Mouse (Mus musculus) CH12.LX (cell line): Measurements from ENCODE around the gene Psmg4. TPM values are rescaled to one million over a fixed set of nuclear protein-coding genes. Genes with fewer than 3 reads are reported as not detected.

ENCODE experiments used
- DNase-seq: peaks from one replicate; pipeline ENCODE4 v3.0.0-alpha.2; 2013; ENCODE audit errors: extremely low read depth
- H3K27ac ChIP-seq: 2 replicates; pipeline ENCODE4 v1.5.1; 2012; ENCODE audit warnings: low read depth, mild to moderate bottlenecking, control low read depth, moderate library complexity; ENCODE audit not compliant: insufficient read depth
- H3K27me3 ChIP-seq: replicated peaks from 2 replicates; pipeline ENCODE3; 2012; ENCODE audit warnings: inconsistent platforms
- H3K36me3 ChIP-seq, 2 experiments: replicated peaks in 1 of 2; 2 replicates each; pipeline versions ENCODE3 to v1.6.1; 2012; ENCODE audit warnings: inconsistent platforms in 1 of 2, low read length in 1 of 2, mild to moderate bottlenecking in 1 of 2, mixed read lengths in 1 of 2, moderate library complexity in 1 of 2; ENCODE audit not compliant: control insufficient read depth in 1 of 2, insufficient read depth in 1 of 2
- H3K4me1 ChIP-seq, 2 experiments: 2 replicates each; pipeline ENCODE4 v1.6.1; 2012; ENCODE audit warnings: inconsistent platforms in 1 of 2, moderate library complexity in 1 of 2; ENCODE audit not compliant: insufficient read depth in 2 of 2, control insufficient read depth in 1 of 2
- H3K4me2 ChIP-seq: 2 replicates; pipeline ENCODE4 v1.6.1; 2012; ENCODE audit warnings: low read depth, mild to moderate bottlenecking, control low read depth; ENCODE audit not compliant: poor library complexity, insufficient read depth, severe bottlenecking
- H3K4me3 ChIP-seq, 3 experiments: fragments of 150-350 bp in 1 of 3; sonication (generic) in 1 of 3; replicated peaks in 1 of 3; 2 replicates each; pipeline versions ENCODE3 to v1.5.1; 2011 to 2012; ENCODE audit warnings: low read depth in 2 of 3, low read length in 2 of 3, mild to moderate bottlenecking in 2 of 3, moderate library complexity in 2 of 3, control low read depth in 1 of 3, improper control_type of control experiment in 1 of 3, inconsistent platforms in 1 of 3, mixed read lengths in 1 of 3; ENCODE audit not compliant: poor library complexity in 1 of 3
- H3K79me2 ChIP-seq: replicated peaks from 2 replicates; pipeline ENCODE4 v1.6.1; 2012; ENCODE audit warnings: mild to moderate bottlenecking, moderate library complexity; ENCODE audit not compliant: control insufficient read depth, poor library complexity, insufficient read depth, severe bottlenecking; ENCODE audit errors: extremely low read depth
- H3K9ac ChIP-seq: 2 replicates; pipeline ENCODE4 v1.6.1; 2012; ENCODE audit warnings: low read depth, mild to moderate bottlenecking, control low read depth, moderate library complexity; ENCODE audit not compliant: insufficient read depth
- H3K9me3 ChIP-seq: replicated peaks from 2 replicates; pipeline ENCODE3; 2012; ENCODE audit warnings: low read length, inconsistent platforms, mixed read lengths
- CHD1 ChIP-seq: IDR thresholded peaks from 2 replicates; pipeline ENCODE4 v1.6.1; 2012; ENCODE audit warnings: low read depth, low read length, improper control_type of control experiment, inconsistent platforms
- CHD2 ChIP-seq: IDR thresholded peaks from 2 replicates; pipeline ENCODE4 v1.6.1; 2011; ENCODE audit warnings: low read length, improper control_type of control experiment
- ETS1 ChIP-seq: conservative IDR thresholded peaks from 2 replicates; pipeline ENCODE4 v1.6.1; 2012; ENCODE audit warnings: low read depth, mild to moderate bottlenecking, inconsistent platforms, low read length, improper control_type of control experiment, moderate library complexity
- IRF4 ChIP-seq: IDR thresholded peaks from 2 replicates; pipeline ENCODE4 v1.6.1; 2014; ENCODE audit warnings: low read depth, mild to moderate bottlenecking, inconsistent platforms, low read length, improper control_type of control experiment
- MAFK ChIP-seq: IDR thresholded peaks from 2 replicates; pipeline ENCODE4 v1.6.1; 2011; ENCODE audit warnings: low read length, improper control_type of control experiment; ENCODE audit not compliant: insufficient replicate concordance
- MAX ChIP-seq: IDR thresholded peaks from 2 replicates; pipeline ENCODE4 v1.6.1; 2011; ENCODE audit warnings: low read length, improper control_type of control experiment
- MYC ChIP-seq: IDR thresholded peaks from 2 replicates; pipeline ENCODE4 v1.6.1; 2011; ENCODE audit warnings: low read depth, mild to moderate bottlenecking, improper control_type of control experiment, low read length
- NELFE ChIP-seq: IDR thresholded peaks from 2 replicates; pipeline ENCODE4 v1.6.1; 2011; ENCODE audit warnings: low read depth, low read length, improper control_type of control experiment
- PAX5 ChIP-seq: IDR thresholded peaks from 2 replicates; pipeline ENCODE4 v1.6.1; 2012; ENCODE audit warnings: low read length, inconsistent platforms, mixed read lengths
- POLR2AphosphoS2 ChIP-seq: IDR thresholded peaks from 2 replicates; pipeline ENCODE4 v1.6.1; 2011; ENCODE audit warnings: low read depth, low read length, improper control_type of control experiment
- SMC3 ChIP-seq: IDR thresholded peaks from 2 replicates; pipeline ENCODE4 v1.6.1; 2011; ENCODE audit warnings: low read depth, low read length, improper control_type of control experiment
- TBP ChIP-seq: conservative IDR thresholded peaks from 2 replicates; pipeline ENCODE4 v1.6.1; 2011; ENCODE audit warnings: low read depth, low read length, improper control_type of control experiment
- ZC3H11A ChIP-seq: IDR thresholded peaks from 2 replicates; pipeline ENCODE4 v1.6.1; 2012; ENCODE audit warnings: low read depth, mild to moderate bottlenecking, inconsistent platforms, low read length, improper control_type of control experiment
- ZKSCAN1 ChIP-seq: IDR thresholded peaks from 2 replicates; pipeline ENCODE4 v1.6.1; 2012; ENCODE audit warnings: low read depth, inconsistent platforms, low read length, improper control_type of control experiment, borderline replicate concordance
- ZMIZ1 ChIP-seq: IDR thresholded peaks from 2 replicates; pipeline ENCODE4 v1.6.1; 2012; ENCODE audit warnings: low read depth, mild to moderate bottlenecking, inconsistent platforms, low read length, improper control_type of control experiment
- dilution Hi-C: fragments of 300-500 bp; cut with MboI; formaldehyde crosslinking; loops from 2 replicates; pipeline ENCODE4 v1.14.3; 2020; ENCODE audit warnings: low sequenced_read_pairs; ENCODE audit not compliant: extremely low pct_unique_long_range_greater_than_20kb, extremely low pct_ligation_motif_present
- in situ Hi-C: fragments of 300-500 bp; cut with MboI; formaldehyde crosslinking; loops from 3 replicates; pipeline ENCODE4 v1.14.3; 2019; ENCODE audit warnings: low sequenced_read_pairs, low pct_ligation_motif_present, low pct_unique_long_range_greater_than_20kb, mixed read lengths
- polyA plus RNA-seq: library from polyadenylated mRNA; unstranded; fragments of >175 nt; gene quantifications from 2 replicates; pipeline ENCODE4 v1.2.1, GENCODE M21; 2012; ENCODE audit warnings: low read depth; ENCODE audit not compliant: insufficient read length
- total RNA-seq, 2 experiments: library from RNA; depleted of rRNA; stranded (reverse); fragments of 300-350 nt in 1 of 2; fragments of >200 nt in 1 of 2; gene quantifications; 2 replicates each; pipeline ENCODE4 v1.2.3; 2012 to 2014

Psmg4 gene
- total and polyA plus RNA-seq, 3 experiments: 120 to 234 (median 194) TPM

GRCm38 (mm10) chr13:34131011-34131707 is 31.6 kb upstream of the Psmg4 start:
- DNase-seq: no peak
- TF ChIP-seq POLR2AphosphoS2: no peak
- TF ChIP-seq CHD1: no peak
- TF ChIP-seq MAFK: no peak
- TF ChIP-seq ETS1: no peak
- peaks cover 3% of the 10 kb centered on the region; the same call in 1 of the 2 replicates for H3K79me2 ChIP-seq
- dilution Hi-C loops: no loop called here
- peak overlapping the region; percentile 1; the same call in 1 of the 2 replicates for H3K9ac ChIP-seq
- in situ Hi-C loops: loop anchor here (5.0 kb wide), 1 partner anchor 79 kb away; no protein-coding TSS in a partner anchor
- peak overlapping the region; percentile 31; the same call in 1 of the 2 replicates for H3K4me2 ChIP-seq
- no peak overlapping the region for H3K27ac ChIP-seq
- H3K27me3 ChIP-seq: no peaks in the 10 kb centered on the region
- H3K9me3 ChIP-seq: no peaks in the 10 kb centered on the region
- H3K4me1 ChIP-seq: peaks cover 11 to 27% of the 10 kb centered on the region in 2 experiments
- peaks cover 0 to 8% of the 10 kb centered on the region in 2 experiments for H3K36me3 ChIP-seq
- H3K4me3 ChIP-seq: no peak overlapping the region

DNA sequence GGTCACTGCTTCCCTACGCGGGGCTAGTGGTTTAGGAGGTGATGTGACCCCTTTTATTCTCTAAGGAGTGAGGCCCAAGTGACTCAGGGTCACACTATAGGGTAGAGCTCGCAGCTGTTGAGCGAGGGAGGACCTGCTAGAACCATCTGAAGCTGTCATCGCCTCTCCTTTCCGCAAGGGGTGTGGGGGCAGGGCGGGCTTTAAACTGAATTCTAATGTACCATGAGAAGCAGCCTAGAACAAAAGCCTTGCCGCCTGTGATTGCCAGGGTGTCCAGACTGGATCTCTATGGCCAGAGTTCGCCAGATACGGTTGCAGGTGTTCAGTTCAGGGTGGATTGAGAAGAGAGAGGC is 31.1 kb upstream of the Psmg4 start:
- Histone ChIP-seq H3K4me2 (no peak overlapping the region), H3K9ac (no peak overlapping the region), H3K4me1 (peaks cover 11 to 27% of the 10 kb centered on the region in 2 experiments), H3K9me3 (no peaks in the 10 kb centered on the region), H3K27me3 (no peaks in the 10 kb centered on the region), H3K27ac (no peak overlapping the region), H3K79me2 (peaks cover 3% of the 10 kb centered on the region; the same call in 1 of the 2 replicates), H3K36me3 (peaks cover 0 to 5% of the 10 kb centered on the region in 2 experiments), H3K4me3 (no peak overlapping the region)
- TF ChIP-seq MAX (no peak), MYC (no peak), ETS1 (no peak), IRF4 (no peak), PAX5 (no peak), ZMIZ1 (no peak), ZC3H11A (no peak), SMC3 (no peak), ZKSCAN1 (no peak), CHD2 (no peak), TBP (no peak), CHD1 (no peak), NELFE (no peak)
- dilution Hi-C loops: no loop called here
- in situ Hi-C loops: loop anchor here (5.0 kb wide), 1 partner anchor 79 kb away; no protein-coding TSS in a partner anchor
- DNase-seq: no peak
